Mouse (Mus musculus): ENCODE measurements around the gene Tmem132c. TPM values are rescaled to one million over a fixed set of nuclear protein-coding genes. Genes with fewer than 3 reads are reported as not detected.

Tmem132c gene
- polyA plus RNA-seq (2017; shearing (Covaris generic)): not detected

DNA sequence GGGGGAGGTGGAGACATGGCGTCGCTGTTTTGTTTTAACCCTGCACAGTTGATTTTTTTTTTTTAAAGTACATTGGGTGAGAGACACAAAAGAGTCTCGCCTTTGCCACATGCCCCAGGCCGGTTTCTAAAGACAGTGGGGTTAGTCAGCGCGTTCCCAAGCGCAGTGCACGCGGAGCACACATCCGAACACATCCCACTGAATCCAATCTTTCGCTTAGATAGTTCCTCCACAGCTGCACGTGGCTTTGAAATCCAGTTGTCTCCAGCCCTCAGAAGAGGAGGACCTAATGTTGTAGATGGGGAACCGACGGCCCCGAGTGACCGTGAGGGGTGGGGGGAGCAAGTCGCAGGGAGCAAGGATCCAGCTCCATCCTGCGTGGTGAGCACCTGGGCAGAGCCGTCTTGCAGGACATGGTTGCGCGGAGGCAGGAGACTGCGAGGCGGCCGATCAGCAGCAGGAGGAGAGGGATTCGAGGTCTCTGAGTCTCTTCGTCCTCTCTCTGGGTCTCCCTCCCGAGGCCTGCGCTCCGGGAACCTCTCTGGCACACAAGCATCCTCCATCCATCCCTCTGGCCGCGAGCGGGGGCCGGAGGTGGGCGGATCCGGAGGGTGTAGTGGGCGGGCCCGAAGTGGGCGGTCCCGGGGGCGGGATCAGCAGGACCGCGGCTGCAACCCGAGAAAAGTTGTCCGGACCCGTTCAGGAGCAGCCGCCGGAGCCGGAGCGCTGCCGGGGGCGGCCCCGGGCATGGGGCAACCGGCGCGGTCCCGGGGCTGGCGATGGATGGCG is at the start of gene Tmem132c:
TSS of gene Tmem132c (plus strand) at position 673 of the 789 bp plus-strand sequence.

